Mouse (Mus musculus) spleen, adult 12 weeks (tissue): ENCODE results near the gene Ccdc175.

Experiments used
- DNase-seq: peaks from one replicate; pipeline ENCODE4 v3.0.0; 2022; ENCODE audit warnings: low spot score

The Ccdc175 gene

GRCm38 (mm10) chr12:72102776-72103175 lies 82.1 kb downstream of the Ccdc175 start:
- DNase-seq: no peak

GRCm38 (mm10) chr12:72096966-72097365 lies 87.9 kb downstream of the Ccdc175 start:
- no peak for DNase-seq

GRCm38 (mm10) chr12:72089802-72090201 lies 95.0 kb downstream of the Ccdc175 start:
- no peak for DNase-seq

- no peak for DNase-seq
These were observed 98.5 kb downstream of the Ccdc175 start for GRCm38 (mm10) chr12:72086166-72086825.

- DNase-seq: peak; percentile 94
These were observed 99.3 kb downstream of the Ccdc175 start, which contains the start of the genes L3hypdh and Jkamp for GRCm38 (mm10) chr12:72085329-72086165. L3hypdh (minus strand) TSS chr12:72085439. Jkamp (plus strand) TSS chr12:72085589.

GRCm38 (mm10) chr12:72085024-72085328 lies 99.9 kb downstream of the Ccdc175 start:
- no peak for DNase-seq

GRCm38 (mm10) chr12:72084261-72085023 lies 100.4 kb downstream of the Ccdc175 start:
- DNase-seq: no peak

GRCm38 (mm10) chr12:72083265-72083664 lies 101.6 kb downstream of the Ccdc175 start:
- no peak for DNase-seq

GRCm38 (mm10) chr12:72082370-72082769 lies 102.5 kb downstream of the Ccdc175 start:
- no peak for DNase-seq

GRCm38 (mm10) chr12:72081961-72082360 lies 102.9 kb downstream of the Ccdc175 start:
- no peak for DNase-seq

GRCm38 (mm10) chr12:72078248-72078647 lies 106.6 kb downstream of the Ccdc175 start:
- no peak for DNase-seq

- peak; percentile 53 for DNase-seq
These were observed 114.2 kb downstream of the Ccdc175 start, which contains the start of gene Gpr135 for GRCm38 (mm10) chr12:72070327-72071269. Gpr135 (minus strand) TSS chr12:72071125.

- DNase-seq: no peak
These were observed 115.1 kb downstream of the Ccdc175 start for GRCm38 (mm10) chr12:72069626-72070326.

- no peak for DNase-seq
These were observed 127.0 kb downstream of the Ccdc175 start for GRCm38 (mm10) chr12:72057780-72058179.

- DNase-seq: no peak
These were observed 131.0 kb downstream of the Ccdc175 start for GRCm38 (mm10) chr12:72053851-72054250.

- DNase-seq: no peak
These were observed 131.5 kb downstream of the Ccdc175 start for GRCm38 (mm10) chr12:72053303-72053702.

- DNase-seq: no peak
These were observed 132.3 kb downstream of the Ccdc175 start for GRCm38 (mm10) chr12:72052571-72052970.
